Mouse (Mus musculus) heart, postnatal 0 days (tissue): Measurements from ENCODE around the gene Ibtk. TPM values are rescaled to one million over a fixed set of nuclear protein-coding genes. Genes with fewer than 3 reads are reported as not detected.

Experiments
- ATAC-seq: fragments of 200-750 bp; cut with Nextera tagmentation; 2 replicates; pipeline ENCODE4 v1.8.0; 2017; ENCODE audit warnings: low read depth, moderate number of reproducible peaks, moderate library complexity; ENCODE audit not compliant: insufficient read depth
- DNase-seq: peaks from one replicate; pipeline ENCODE4 v3.0.0-alpha.2; 2016; ENCODE audit warnings: low spot score
- H3K27ac ChIP-seq: fragments of 300-500 bp; sonication (generic); 2 replicates; pipeline ENCODE4 v1.5.1; 2014; ENCODE audit warnings: low read depth, mild to moderate bottlenecking
- H3K27me3 ChIP-seq: fragments of 300-500 bp; sonication (generic); 2 replicates; pipeline ENCODE4 v1.6.1; 2014; ENCODE audit warnings: low read length, mixed read lengths; ENCODE audit not compliant: control insufficient read depth, insufficient read depth
- H3K36me3 ChIP-seq: fragments of 300-500 bp; sonication (generic); replicated peaks from 2 replicates; pipeline ENCODE4 v1.6.1; 2014; ENCODE audit warnings: low read length, mixed read lengths; ENCODE audit not compliant: control insufficient read depth, insufficient read depth
- H3K4me1 ChIP-seq: fragments of 300-500 bp; sonication (generic); 2 replicates; pipeline ENCODE4 v1.6.1; 2014; ENCODE audit warnings: antibody characterized with exemption; ENCODE audit not compliant: control insufficient read depth, insufficient read depth
- H3K4me2 ChIP-seq: fragments of 300-500 bp; sonication (generic); 2 replicates; pipeline ENCODE4 v1.6.1; 2014; ENCODE audit warnings: low read depth, mild to moderate bottlenecking, low read length, moderate library complexity
- H3K4me3 ChIP-seq: fragments of 300-500 bp; sonication (generic); 2 replicates; pipeline ENCODE4 v1.5.1; 2014; ENCODE audit warnings: low read depth, low read length
- H3K9ac ChIP-seq: fragments of 300-500 bp; sonication (generic); replicated peaks from 2 replicates; pipeline ENCODE4 v1.6.1; 2014; ENCODE audit warnings: low read depth, low read length, mixed read lengths
- H3K9me3 ChIP-seq: fragments of 300-500 bp; sonication (generic); replicated peaks from 2 replicates; pipeline ENCODE4 v1.6.1; 2016; ENCODE audit warnings: low read length; ENCODE audit not compliant: control insufficient read depth
- CTCF ChIP-seq: IDR thresholded peaks from 2 replicates; pipeline ENCODE4 v1.5.1; 2016; ENCODE audit warnings: antibody characterized with exemption, control low read depth, low read depth
- EP300 ChIP-seq: IDR thresholded peaks from 2 replicates; pipeline ENCODE4 v1.6.1; 2016; ENCODE audit warnings: antibody characterized with exemption, low read depth
- WGBS: fragments of 180-500 bp; shearing (Covaris S2); extraction: QIAGEN DNeasy Blood & Tissue Kit; methylation state at CpG from one replicate; pipeline ENCODE4 v1.1.7; 2014; 5-methylcytosine and 5-hydroxymethylcytosine counted together
- polyA plus RNA-seq: library from polyadenylated mRNA; unstranded; fragments of >200 nt; fragmentation: Nextera tagmentation; extraction: Ambion mirVana; gene quantifications from 2 replicates; pipeline ENCODE4 v1.2.1, GENCODE M21; 2015
- total RNA-seq: library from RNA; depleted of rRNA; stranded (reverse); fragments of >200 nt; gene quantifications from 2 replicates; pipeline ENCODE4 v1.2.3, GENCODE M21; 2014; ENCODE audit warnings: low replicate concordance

The Ibtk gene
- total and polyA plus RNA-seq, 2 experiments from 2014 or later = 13.3 to 15.3 TPM

- Histone ChIP-seq H3K9ac (no peak overlapping the region), H3K4me3 (no peak overlapping the region), H3K27me3 (no peaks in the 10 kb centered on the region), H3K4me2 (no peak overlapping the region), H3K9me3 (no peaks in the 10 kb centered on the region), H3K36me3 (peaks cover 38% of the 10 kb centered on the region), H3K4me1 (no peaks in the 10 kb centered on the region), H3K27ac (no peak overlapping the region)
- no peak for TF ChIP-seq CTCF
- TF ChIP-seq EP300 = no peak
- ATAC-seq = no peak
- WGBS = 97% methylated on average over 3 of the region's 3 CpGs
- no peak for DNase-seq
Measured at GRCm38 (mm10) chr9:85695606-85696005, 53.5 kb downstream of the Ibtk start.

GRCm38 (mm10) chr9:85693231-85694116 is 55.7 kb downstream of the Ibtk start:
- H3K4me3 ChIP-seq = no peak overlapping the region
- no peak overlapping the region for H3K9ac ChIP-seq
- no peaks in the 10 kb centered on the region for H3K4me1 ChIP-seq
- ATAC-seq (peak; percentile 77; the same call in 1 of the 2 replicates), DNase-seq (peak; percentile 64)
- H3K9me3 ChIP-seq = no peaks in the 10 kb centered on the region
- WGBS = 39% methylated on average over 6 of the region's 6 CpGs
- no peak for TF ChIP-seq EP300
- TF ChIP-seq CTCF = peak; percentile 79
- no peak overlapping the region for H3K27ac ChIP-seq
- H3K36me3 ChIP-seq = peaks cover 52% of the 10 kb centered on the region
- H3K27me3 ChIP-seq = no peaks in the 10 kb centered on the region
- H3K4me2 ChIP-seq = no peak overlapping the region

GRCm38 (mm10) chr9:85685010-85685409 is 64.1 kb downstream of the Ibtk start:
- Histone ChIP-seq H3K4me2 (no peak overlapping the region), H3K27ac (no peak overlapping the region), H3K4me1 (no peaks in the 10 kb centered on the region), H3K9ac (no peak overlapping the region), H3K9me3 (0 out of 2 replicates have a peak, but pooled peaks cover 6% of the 10 kb centered on the region), H3K36me3 (peaks cover 43% of the 10 kb centered on the region), H3K27me3 (no peaks in the 10 kb centered on the region), H3K4me3 (no peak overlapping the region)
- DNase-seq = no peak
- TF ChIP-seq EP300 (no peak), CTCF (peak; percentile 49)
- ATAC-seq = no peak
- 90% methylated on average over 6 of the region's 6 CpGs for WGBS

GRCm38 (mm10) chr9:85675131-85675905 is 73.8 kb downstream of the Ibtk start:
- DNase-seq (no peak), ATAC-seq (no peak)
- 66% methylated on average over 10 of the region's 10 CpGs for WGBS
- no peaks in the 10 kb centered on the region for H3K36me3 ChIP-seq
- 0 out of 2 replicates have a peak, but pooled peaks cover 3% of the 10 kb centered on the region for H3K4me1 ChIP-seq
- H3K4me2 ChIP-seq = no peak overlapping the region
- TF ChIP-seq CTCF = no peak
- no peak for TF ChIP-seq EP300
- H3K9me3 ChIP-seq = no peaks in the 10 kb centered on the region
- H3K27me3 ChIP-seq = no peaks in the 10 kb centered on the region
- no peak overlapping the region for H3K4me3 ChIP-seq
- no peak overlapping the region for H3K9ac ChIP-seq
- H3K27ac ChIP-seq = no peak overlapping the region

GRCm38 (mm10) chr9:85673907-85674481 is 75.1 kb downstream of the Ibtk start:
- DNase-seq (no peak), ATAC-seq (no peak)
- H3K9ac ChIP-seq = no peak overlapping the region
- H3K36me3 ChIP-seq = no peaks in the 10 kb centered on the region
- H3K4me2 ChIP-seq = no peak overlapping the region
- no peak for TF ChIP-seq EP300
- no peak for TF ChIP-seq CTCF
- no peak overlapping the region for H3K27ac ChIP-seq
- H3K9me3 ChIP-seq = no peaks in the 10 kb centered on the region
- 0 out of 2 replicates have a peak, but pooled peaks cover 3% of the 10 kb centered on the region for H3K4me1 ChIP-seq
- no peaks in the 10 kb centered on the region for H3K27me3 ChIP-seq
- WGBS = 33% methylated on average over 15 of the region's 15 CpGs
- no peak overlapping the region for H3K4me3 ChIP-seq
